Comparison of ENCODE assay signal across 8 mouse cellular contexts in genomic region chr17:55445250-55446184, GRCm38 (mm10). TPM values are rescaled to one million over a fixed set of nuclear protein-coding genes. Genes with fewer than 3 reads are reported as not detected.
A peak's percentile ranks its signal among the peaks of the same experiment; 100 is the strongest.
DNase-seq lines count a peak whose midpoint lies in the region; ATAC-seq and TF ChIP-seq lines count a peak whose summit lies in the region.

Gene St6gal2, plus strand, starts transcription at chr17:55445382.

- no peak for ATAC-seq in lung, postnatal 0 days
- ATAC-seq in heart, embryonic 15.5 days (replicated peaks; ENCODE audit: insufficient number of reproducible peaks, insufficient read depth, low FRiP score, low read depth) = peak; percentile 39; the same call in 1 of the 2 replicates
- peak; percentile 91 for ATAC-seq in midbrain, postnatal 0 days (ENCODE audit: low FRiP score)

- peak; percentile 5 for DNase-seq in lung, postnatal 0 days (ENCODE audit: low spot score)
- DNase-seq in lung, adult 2 months = no peak
- DNase-seq in left cerebral cortex, adult 9 months (ENCODE audit: low spot score in 2 of 2) = peak; percentile 36 to 71
- peak; percentile 74 for DNase-seq in midbrain, postnatal 0 days (ENCODE audit: low spot score)
- no peak for DNase-seq in urinary bladder, postnatal 4 days (ENCODE audit: low spot score in 2 of 2)
- no peak for DNase-seq in urinary bladder, adult 2 months (ENCODE audit: low spot score)

- H3K27ac ChIP-seq in lung, postnatal 0 days (ENCODE audit: low read length) = no peak within 1 kb of the TSS
- peak within 1 kb of the TSS; percentile 94 for H3K27ac ChIP-seq in cortical plate, adult 2 months (ENCODE audit: insufficient read depth, low read length)
- no peak within 1 kb of the TSS for H3K27ac ChIP-seq in heart, embryonic 15.5 days
- H3K27ac ChIP-seq in midbrain, postnatal 0 days (ENCODE audit: low read depth, low read length) = peak within 1 kb of the TSS; percentile 99

- H3K4me3 ChIP-seq in lung, postnatal 0 days (ENCODE audit: low read depth, low read length) = peak within 1 kb of the TSS; percentile 25
- H3K4me3 ChIP-seq in lung, adult 2 months (replicated peaks; ENCODE audit: extremely low read depth, low read depth, low read length) = no peak within 1 kb of the TSS
- peak within 1 kb of the TSS; percentile 97 for H3K4me3 ChIP-seq in cortical plate, adult 2 months (ENCODE audit: insufficient read depth, low read length)
- H3K4me3 ChIP-seq in heart, embryonic 15.5 days = peak within 1 kb of the TSS; percentile 54
- H3K4me3 ChIP-seq in midbrain, postnatal 0 days (ENCODE audit: low read depth, low read length) = peak within 1 kb of the TSS; percentile 84

- H3K9ac ChIP-seq in lung, postnatal 0 days (replicated peaks; ENCODE audit: low read depth) = no peak within 1 kb of the TSS
- H3K9ac ChIP-seq in heart, embryonic 15.5 days = peak within 1 kb of the TSS; percentile 31; the same call in 1 of the 2 replicates
- H3K9ac ChIP-seq in midbrain, postnatal 0 days (replicated peaks; ENCODE audit: low read length, poor library complexity, severe bottlenecking) = peak within 1 kb of the TSS; percentile 89

- no peaks in the 10 kb centered on the region for H3K9me3 ChIP-seq in lung, postnatal 0 days (ENCODE audit: low read length)
- H3K9me3 ChIP-seq in heart, embryonic 15.5 days (replicated peaks) = no peaks in the 10 kb centered on the region
- no peaks in the 10 kb centered on the region for H3K9me3 ChIP-seq in midbrain, postnatal 0 days (ENCODE audit: low read length)

- WGBS in lung, postnatal 0 days = under 1% methylated on average over 68 of the region's 84 CpGs
- WGBS in lung, adult 2 months = 2% methylated on average over 81 of the region's 84 CpGs
- WGBS in heart, embryonic 15.5 days = under 1% methylated on average over 83 of the region's 84 CpGs
- WGBS in midbrain, postnatal 0 days = under 1% methylated on average over 77 of the region's 84 CpGs

- H3K4me1 ChIP-seq in lung, postnatal 0 days (ENCODE audit: insufficient read depth, low read depth, low read length) = no peaks in the 10 kb centered on the region
- H3K4me1 ChIP-seq in lung, adult 2 months (ENCODE audit: control insufficient read depth, insufficient read depth, low read length) = no peaks in the 10 kb centered on the region
- H3K4me1 ChIP-seq in cortical plate, adult 2 months (ENCODE audit: control insufficient read depth, insufficient read depth, low read length) = peaks cover 1% of the 10 kb centered on the region; the same call in 1 of the 2 replicates
- peaks cover 13% of the 10 kb centered on the region for H3K4me1 ChIP-seq in heart, embryonic 15.5 days (replicated peaks)
- peaks cover 8% of the 10 kb centered on the region; the same call in 1 of the 2 replicates for H3K4me1 ChIP-seq in midbrain, postnatal 0 days (ENCODE audit: insufficient read depth, low read length)

- H3K27me3 ChIP-seq in lung, postnatal 0 days (replicated peaks; ENCODE audit: insufficient read depth, low read length) = peaks cover 16% of the 10 kb centered on the region; the same call in 1 of the 2 replicates
- H3K27me3 ChIP-seq in heart, embryonic 15.5 days = peaks cover 47% of the 10 kb centered on the region
- H3K27me3 ChIP-seq in midbrain, postnatal 0 days (ENCODE audit: insufficient read depth, low read length) = no peaks in the 10 kb centered on the region

- TF ChIP-seq CTCF in lung, postnatal 0 days (IDR thresholded peaks at IDR 0.05) = no peak
- TF ChIP-seq CTCF in lung, adult 2 months (IDR thresholded peaks at IDR 0.05; ENCODE audit: insufficient read depth, low read length) = no peak
- no peak for TF ChIP-seq CTCF in cortical plate, adult 2 months (IDR thresholded peaks at IDR 0.05; ENCODE audit: extremely low read depth, insufficient read depth, low read length)
- peak; percentile 10; the same call in 1 of the 2 replicates for TF ChIP-seq CTCF in midbrain, postnatal 0 days (IDR thresholded peaks at IDR 0.05)

- TF ChIP-seq POLR2A in lung, adult 2 months (IDR thresholded peaks at IDR 0.05; ENCODE audit: borderline replicate concordance, extremely low read depth, low read depth, low read length) = no peak
- TF ChIP-seq POLR2A in cortical plate, adult 2 months (IDR thresholded peaks at IDR 0.05; ENCODE audit: extremely low read depth, insufficient read depth, low read length) = peak; percentile 56; the same call in 1 of the 2 replicates

- no peak for TF ChIP-seq EP300 in lung, postnatal 0 days (IDR thresholded peaks at IDR 0.05)

- no peaks in the 10 kb centered on the region for H3K36me3 ChIP-seq in lung, postnatal 0 days (ENCODE audit: insufficient read depth, low read length)
- H3K36me3 ChIP-seq in heart, embryonic 15.5 days = no peaks in the 10 kb centered on the region
- H3K36me3 ChIP-seq in midbrain, postnatal 0 days (ENCODE audit: insufficient read depth, low read length) = no peaks in the 10 kb centered on the region

- H3K4me2 ChIP-seq in lung, postnatal 0 days (replicated peaks; ENCODE audit: low read depth, low read length) = peak within 1 kb of the TSS; percentile 57
- peak within 1 kb of the TSS; percentile 93 for H3K4me2 ChIP-seq in heart, embryonic 15.5 days
- peak within 1 kb of the TSS; percentile 55 for H3K4me2 ChIP-seq in midbrain, postnatal 0 days (ENCODE audit: low read depth, low read length, poor library complexity, severe bottlenecking)

RNA-seq across cellular contexts. Expression of gene St6gal2, which starts in this region (rescaled TPM):
- 0.02 and 0.06 TPM in 2 replicates for polyA plus RNA-seq in lung, postnatal 0 days (2015; fragmentation: Nextera tagmentation; extraction: Ambion mirVana)
- polyA plus RNA-seq in lung, adult 2 months (2012; rRNA removed) = 0.06 TPM in 1 of 2 replicates, not detected in the other
- polyA plus RNA-seq in cortical plate, adult 2 months (2012; rRNA removed) = 26.3 and 27.2 TPM in 2 replicates
- polyA plus RNA-seq in heart, embryonic 15.5 days (2015; fragmentation: Nextera tagmentation; extraction: Ambion mirVana) = 0.05 and 0.93 TPM in 2 replicates
- 114 and 130 TPM in 2 replicates for total RNA-seq in midbrain, postnatal 0 days (2014; rRNA removed)
- 38.8 and 45.9 TPM in 2 replicates for polyA plus RNA-seq in midbrain, postnatal 0 days (2015; fragmentation: Nextera tagmentation; extraction: Ambion mirVana)
- polyA plus RNA-seq in urinary bladder, adult 2 months (2012; rRNA removed) = 0.73 and 0.93 TPM in 2 replicates

Comparison
In these comparisons a context has a peak if more than half of its experiments do, and no peak if none do; other contexts are left out.
1. RNA of gene St6gal2 (polyA plus RNA-seq): 38.8 to 45.9 TPM in midbrain, postnatal 0 days and 26.3 to 27.2 TPM in cortical plate, adult 2 months; 0.73 to 0.93 TPM in urinary bladder, adult 2 months, 0.06 TPM in lung, adult 2 months, 0.05 to 0.93 TPM in heart, embryonic 15.5 days and 0.02 to 0.06 TPM in lung, postnatal 0 days; every median in the first group is over 10 times any median in the second.
2. Peak in DNase-seq, H3K4me3 ChIP-seq and H3K4me2 ChIP-seq in lung, postnatal 0 days; RNA of the gene not detected or under 1 TPM.
3. Peak in ATAC-seq, H3K4me3 ChIP-seq, H3K9ac ChIP-seq and H3K4me2 ChIP-seq in heart, embryonic 15.5 days; RNA of the gene not detected or under 1 TPM.
4. DNase-seq: peak in left cerebral cortex, adult 9 months (2 of 2) and midbrain, postnatal 0 days (single experiment); none in lung, adult 2 months (single experiment), urinary bladder, postnatal 4 days (0 of 2) and urinary bladder, adult 2 months (single experiment).
5. H3K27ac ChIP-seq: peak in cortical plate, adult 2 months (single experiment) and midbrain, postnatal 0 days (single experiment); none in lung, postnatal 0 days (single experiment) and heart, embryonic 15.5 days (single experiment).
6. Peak in every context shown above with its lines, with median percentiles within 50 percentile points of each other: H3K4me2 ChIP-seq.